Mouse (Mus musculus) cortical plate, adult 2 months (tissue): ENCODE measurements around the gene Dnajc5.

Source experiments
- CTCF ChIP-seq: fragments of 200-500 bp; IDR thresholded peaks from 2 replicates; pipeline ENCODE4 v1.5.1; 2011; ENCODE audit warnings: mild to moderate bottlenecking, control low read depth, low read length; ENCODE audit not compliant: insufficient read depth; ENCODE audit errors: extremely low read depth
- POLR2A ChIP-seq: fragments of 200-500 bp; IDR thresholded peaks from 2 replicates; pipeline ENCODE4 v1.6.1; 2011; ENCODE audit warnings: mild to moderate bottlenecking, low read length, control low read depth; ENCODE audit not compliant: insufficient read depth; ENCODE audit errors: extremely low read depth

DNA sequence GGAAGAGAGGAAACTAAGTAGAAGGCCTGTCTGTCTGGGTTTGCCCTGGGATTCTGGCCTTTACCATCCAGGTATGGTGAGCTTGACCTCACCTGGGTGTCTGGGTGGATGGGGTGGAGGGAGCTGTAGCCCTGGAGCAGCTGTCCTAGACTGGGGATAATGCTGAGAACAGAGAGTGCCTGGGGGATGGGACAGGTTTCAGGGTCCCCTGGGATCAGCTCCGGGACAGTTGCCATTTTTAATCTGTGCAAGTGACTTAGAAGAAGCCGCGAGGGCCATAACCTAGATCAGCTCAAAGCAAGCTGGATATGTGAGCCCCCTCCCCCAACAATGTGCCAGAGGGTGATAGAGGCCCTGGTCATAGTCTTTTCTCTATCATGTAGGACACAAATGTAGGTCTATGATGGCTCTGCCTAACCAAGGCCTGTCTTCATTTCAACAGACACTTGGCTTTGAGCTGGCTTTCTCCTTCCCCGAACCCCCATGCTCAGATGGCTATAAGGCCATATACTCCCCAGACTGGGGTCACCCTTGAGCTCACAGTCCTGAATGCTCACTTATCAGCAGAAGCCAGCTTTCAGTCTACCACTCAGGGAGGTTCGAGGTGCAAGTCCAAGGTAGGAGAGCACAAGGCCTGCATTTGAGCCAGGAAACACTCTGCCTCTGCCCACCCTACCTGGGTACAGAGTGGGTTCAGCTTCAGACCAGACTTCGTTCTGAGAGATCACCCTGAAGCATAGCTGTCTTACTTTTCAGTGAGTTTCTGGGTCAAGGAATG, 35.6 kb upstream of the Dnajc5 start:
- no peak for TF ChIP-seq CTCF
- TF ChIP-seq POLR2A, result no peak
